Mouse (Mus musculus): Measurements from ENCODE around the gene Lce3b. TPM values are rescaled to one million over a fixed set of nuclear protein-coding genes. Genes with fewer than 3 reads are reported as not detected.

The Lce3b gene
- polyA plus RNA-seq (2014; fragmentation: Nextera tagmentation; extraction: Ambion mirVana) = not detected in 2 replicates

GRCm38 (mm10) chr3:92932679-92933078, at the start of gene Lce3b:
Gene Lce3b (plus strand): TSS chr3:92932979.
- no peaks in the 10 kb centered on the region for H3K36me3 ChIP-seq (ENCODE audit: control insufficient read depth, insufficient read depth, low read length)
- no peaks in the 10 kb centered on the region for H3K9me3 ChIP-seq (ENCODE audit: control insufficient read depth, low read length)
- H3K27ac ChIP-seq (replicated peaks; ENCODE audit: low read depth, low read length) = no peak within 1 kb of the TSS
- no peaks in the 10 kb centered on the region for H3K27me3 ChIP-seq (ENCODE audit: control insufficient read depth, insufficient read depth, low read length)
- DNase-seq (no peak), ATAC-seq (ENCODE audit: low FRiP score, low TSS enrichment) (no peak)
- no peak within 1 kb of the TSS for H3K4me2 ChIP-seq (ENCODE audit: low read length)
- H3K4me1 ChIP-seq (ENCODE audit: control insufficient read depth, insufficient read depth, low read length) = no peaks in the 10 kb centered on the region
- no peak within 1 kb of the TSS for H3K9ac ChIP-seq (replicated peaks; ENCODE audit: low read length)
- H3K4me3 ChIP-seq (replicated peaks; ENCODE audit: low read depth, low read length) = no peak within 1 kb of the TSS
- WGBS = 68% methylated on average over 2 of the region's 2 CpGs

DNA sequence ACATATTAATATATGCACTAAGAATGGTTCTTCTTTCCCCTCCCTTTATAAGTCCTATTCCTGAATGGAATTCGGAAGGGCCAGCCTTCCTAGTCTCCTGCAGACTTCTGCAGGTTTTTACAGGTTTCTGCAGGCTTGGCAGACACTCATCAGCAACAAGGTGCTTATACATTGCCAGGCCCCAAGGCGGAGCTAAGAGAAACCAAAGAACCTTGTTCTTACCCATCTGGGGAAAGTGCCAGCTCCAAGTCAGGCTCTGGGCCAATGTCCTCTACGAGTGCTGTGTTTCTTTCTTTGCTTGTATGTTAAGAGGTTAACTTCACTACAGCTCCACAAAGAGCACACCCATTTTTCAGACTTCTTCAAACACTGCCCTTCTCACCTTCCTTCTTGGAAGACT, 38.7 kb upstream of the Lce3b start:
- no peak overlapping the region for H3K4me2 ChIP-seq (ENCODE audit: low read length)

GRCm38 (mm10) chr3:92894489-92894888, 38.3 kb upstream of the Lce3b start:
- H3K27ac ChIP-seq (replicated peaks; ENCODE audit: low read depth, low read length) = no peak overlapping the region
- H3K36me3 ChIP-seq (ENCODE audit: control insufficient read depth, insufficient read depth, low read length) = no peaks in the 10 kb centered on the region
- H3K4me3 ChIP-seq (replicated peaks; ENCODE audit: low read depth, low read length) = no peak overlapping the region
- H3K4me2 ChIP-seq (ENCODE audit: low read length) = no peak overlapping the region
- no peaks in the 10 kb centered on the region for H3K9me3 ChIP-seq (ENCODE audit: control insufficient read depth, low read length)
- WGBS = 50% methylated on average over 1 of the region's 1 CpGs
- H3K4me1 ChIP-seq (ENCODE audit: control insufficient read depth, insufficient read depth, low read length) = no peaks in the 10 kb centered on the region
- DNase-seq (no peak), ATAC-seq (ENCODE audit: low FRiP score, low TSS enrichment) (no peak)
- no peaks in the 10 kb centered on the region for H3K27me3 ChIP-seq (ENCODE audit: control insufficient read depth, insufficient read depth, low read length)
- H3K9ac ChIP-seq (replicated peaks; ENCODE audit: low read length) = no peak overlapping the region

More for the DNA sequence above, 38.7 kb upstream of the Lce3b start:
- Histone ChIP-seq H3K4me3 (replicated peaks; ENCODE audit: low read depth, low read length) (no peak overlapping the region), H3K4me1 (ENCODE audit: control insufficient read depth, insufficient read depth, low read length) (no peaks in the 10 kb centered on the region), H3K9ac (replicated peaks; ENCODE audit: low read length) (no peak overlapping the region), H3K27me3 (ENCODE audit: control insufficient read depth, insufficient read depth, low read length) (no peaks in the 10 kb centered on the region), H3K9me3 (ENCODE audit: control insufficient read depth, low read length) (no peaks in the 10 kb centered on the region), H3K27ac (replicated peaks; ENCODE audit: low read depth, low read length) (no peak overlapping the region), H3K36me3 (ENCODE audit: control insufficient read depth, insufficient read depth, low read length) (no peaks in the 10 kb centered on the region)
- 77% methylated on average over 3 of the region's 3 CpGs for whole genome bisulfite sequencing
- ATAC-seq (ENCODE audit: low FRiP score, low TSS enrichment) (no peak), DNase-seq (no peak)

- H3K4me2 ChIP-seq (ENCODE audit: low read length) = no peak overlapping the region
- ATAC-seq (ENCODE audit: low FRiP score, low TSS enrichment) (no peak), DNase-seq (peak; percentile 44)
- no peak overlapping the region for H3K4me3 ChIP-seq (replicated peaks; ENCODE audit: low read depth, low read length)
- H3K4me1 ChIP-seq (ENCODE audit: control insufficient read depth, insufficient read depth, low read length) = no peaks in the 10 kb centered on the region
- 20% methylated on average over 3 of the region's 3 CpGs for WGBS
- H3K36me3 ChIP-seq (ENCODE audit: control insufficient read depth, insufficient read depth, low read length) = no peaks in the 10 kb centered on the region
- no peak overlapping the region for H3K27ac ChIP-seq (replicated peaks; ENCODE audit: low read depth, low read length)
- H3K9me3 ChIP-seq (ENCODE audit: control insufficient read depth, low read length) = no peaks in the 10 kb centered on the region
- no peak overlapping the region for H3K9ac ChIP-seq (replicated peaks; ENCODE audit: low read length)
- no peaks in the 10 kb centered on the region for H3K27me3 ChIP-seq (ENCODE audit: control insufficient read depth, insufficient read depth, low read length)
Observed at GRCm38 (mm10) chr3:92902992-92903391, 29.8 kb upstream of the Lce3b start.

- ATAC-seq (ENCODE audit: low FRiP score, low TSS enrichment) = no peak
Observed at GRCm38 (mm10) chr3:92903640-92904039, 29.1 kb upstream of the Lce3b start.

GRCm38 (mm10) chr3:92905182-92905581, 27.6 kb upstream of the Lce3b start:
- H3K36me3 ChIP-seq (ENCODE audit: control insufficient read depth, insufficient read depth, low read length) = no peaks in the 10 kb centered on the region
- ATAC-seq (ENCODE audit: low FRiP score, low TSS enrichment) (no peak), DNase-seq (no peak)
- no peaks in the 10 kb centered on the region for H3K9me3 ChIP-seq (ENCODE audit: control insufficient read depth, low read length)
- no peak overlapping the region for H3K4me2 ChIP-seq (ENCODE audit: low read length)
- no peaks in the 10 kb centered on the region for H3K27me3 ChIP-seq (ENCODE audit: control insufficient read depth, insufficient read depth, low read length)
- no peak overlapping the region for H3K4me3 ChIP-seq (replicated peaks; ENCODE audit: low read depth, low read length)
- H3K27ac ChIP-seq (replicated peaks; ENCODE audit: low read depth, low read length) = no peak overlapping the region
- no peaks in the 10 kb centered on the region for H3K4me1 ChIP-seq (ENCODE audit: control insufficient read depth, insufficient read depth, low read length)
- 62% methylated on average over 3 of the region's 3 CpGs for WGBS
- no peak overlapping the region for H3K9ac ChIP-seq (replicated peaks; ENCODE audit: low read length)

More at GRCm38 (mm10) chr3:92903640-92904039, 29.1 kb upstream of the Lce3b start:
- H3K9me3 ChIP-seq (ENCODE audit: control insufficient read depth, low read length) = no peaks in the 10 kb centered on the region
- no peak overlapping the region for H3K27ac ChIP-seq (replicated peaks; ENCODE audit: low read depth, low read length)
- H3K9ac ChIP-seq (replicated peaks; ENCODE audit: low read length) = no peak overlapping the region
- peak; percentile 76 for DNase-seq
- H3K4me2 ChIP-seq (ENCODE audit: low read length) = no peak overlapping the region
- H3K4me1 ChIP-seq (ENCODE audit: control insufficient read depth, insufficient read depth, low read length) = no peaks in the 10 kb centered on the region
- H3K36me3 ChIP-seq (ENCODE audit: control insufficient read depth, insufficient read depth, low read length) = no peaks in the 10 kb centered on the region
- H3K4me3 ChIP-seq (replicated peaks; ENCODE audit: low read depth, low read length) = no peak overlapping the region
- H3K27me3 ChIP-seq (ENCODE audit: control insufficient read depth, insufficient read depth, low read length) = no peaks in the 10 kb centered on the region
- 35% methylated on average over 4 of the region's 4 CpGs for WGBS

GRCm38 (mm10) chr3:92907571-92907970, 25.2 kb upstream of the Lce3b start:
- no peaks in the 10 kb centered on the region for H3K27me3 ChIP-seq (ENCODE audit: control insufficient read depth, insufficient read depth, low read length)
- H3K4me2 ChIP-seq (ENCODE audit: low read length) = no peak overlapping the region
- DNase-seq = peak; percentile 83
- H3K36me3 ChIP-seq (ENCODE audit: control insufficient read depth, insufficient read depth, low read length) = no peaks in the 10 kb centered on the region
- H3K4me3 ChIP-seq (replicated peaks; ENCODE audit: low read depth, low read length) = no peak overlapping the region
- ATAC-seq (ENCODE audit: low FRiP score, low TSS enrichment) = no peak
- H3K9ac ChIP-seq (replicated peaks; ENCODE audit: low read length) = no peak overlapping the region
- H3K27ac ChIP-seq (replicated peaks; ENCODE audit: low read depth, low read length) = no peak overlapping the region
- no peaks in the 10 kb centered on the region for H3K4me1 ChIP-seq (ENCODE audit: control insufficient read depth, insufficient read depth, low read length)
- 33% methylated on average over 4 of the region's 4 CpGs for WGBS
- no peaks in the 10 kb centered on the region for H3K9me3 ChIP-seq (ENCODE audit: control insufficient read depth, low read length)

- ATAC-seq (ENCODE audit: low FRiP score, low TSS enrichment) (no peak), DNase-seq (peak; percentile 52)
- no peak overlapping the region for H3K27ac ChIP-seq (replicated peaks; ENCODE audit: low read depth, low read length)
- H3K9me3 ChIP-seq (ENCODE audit: control insufficient read depth, low read length) = no peaks in the 10 kb centered on the region
- no peaks in the 10 kb centered on the region for H3K36me3 ChIP-seq (ENCODE audit: control insufficient read depth, insufficient read depth, low read length)
- H3K27me3 ChIP-seq (ENCODE audit: control insufficient read depth, insufficient read depth, low read length) = no peaks in the 10 kb centered on the region
- no peak overlapping the region for H3K4me2 ChIP-seq (ENCODE audit: low read length)
- WGBS = 65% methylated on average over 4 of the region's 4 CpGs
- no peaks in the 10 kb centered on the region for H3K4me1 ChIP-seq (ENCODE audit: control insufficient read depth, insufficient read depth, low read length)
- no peak overlapping the region for H3K9ac ChIP-seq (replicated peaks; ENCODE audit: low read length)
- no peak overlapping the region for H3K4me3 ChIP-seq (replicated peaks; ENCODE audit: low read depth, low read length)
Observed at GRCm38 (mm10) chr3:92920364-92920763, 12.4 kb upstream of the Lce3b start.

GRCm38 (mm10) chr3:92926130-92926529, 6.6 kb upstream of the Lce3b start, which contains the start of gene Lce3a:
Gene Lce3a (minus strand): TSS chr3:92926230.
- no peak within 1 kb of the TSS for H3K27ac ChIP-seq (replicated peaks; ENCODE audit: low read depth, low read length)
- no peak within 1 kb of the TSS for H3K4me2 ChIP-seq (ENCODE audit: low read length)
- H3K9ac ChIP-seq (replicated peaks; ENCODE audit: low read length) = no peak within 1 kb of the TSS
- 83% methylated on average over 2 of the region's 2 CpGs for WGBS
- H3K4me3 ChIP-seq (replicated peaks; ENCODE audit: low read depth, low read length) = no peak within 1 kb of the TSS
- H3K27me3 ChIP-seq (ENCODE audit: control insufficient read depth, insufficient read depth, low read length) = no peaks in the 10 kb centered on the region
- H3K9me3 ChIP-seq (ENCODE audit: control insufficient read depth, low read length) = no peaks in the 10 kb centered on the region
- no peak for DNase-seq
- no peak for ATAC-seq (ENCODE audit: low FRiP score, low TSS enrichment)
- no peaks in the 10 kb centered on the region for H3K36me3 ChIP-seq (ENCODE audit: control insufficient read depth, insufficient read depth, low read length)
- H3K4me1 ChIP-seq (ENCODE audit: control insufficient read depth, insufficient read depth, low read length) = no peaks in the 10 kb centered on the region
